Mouse (Mus musculus): ENCODE measurements at regions not wholly inside any gene's neighbourhood (a gene's known extent, or its start where the extent isn't known, plus 50 kb on each side); places are given as distances from the start of the nearest gene placed in this dataset.
A peak's percentile ranks its signal among the peaks of the same experiment; 100 is the strongest.
"Not testable (repeated sequence)": the region's sequence is repeated elsewhere in the genome, so short reads cannot be mapped to it uniquely, and the experiment has no call there.

DNA sequence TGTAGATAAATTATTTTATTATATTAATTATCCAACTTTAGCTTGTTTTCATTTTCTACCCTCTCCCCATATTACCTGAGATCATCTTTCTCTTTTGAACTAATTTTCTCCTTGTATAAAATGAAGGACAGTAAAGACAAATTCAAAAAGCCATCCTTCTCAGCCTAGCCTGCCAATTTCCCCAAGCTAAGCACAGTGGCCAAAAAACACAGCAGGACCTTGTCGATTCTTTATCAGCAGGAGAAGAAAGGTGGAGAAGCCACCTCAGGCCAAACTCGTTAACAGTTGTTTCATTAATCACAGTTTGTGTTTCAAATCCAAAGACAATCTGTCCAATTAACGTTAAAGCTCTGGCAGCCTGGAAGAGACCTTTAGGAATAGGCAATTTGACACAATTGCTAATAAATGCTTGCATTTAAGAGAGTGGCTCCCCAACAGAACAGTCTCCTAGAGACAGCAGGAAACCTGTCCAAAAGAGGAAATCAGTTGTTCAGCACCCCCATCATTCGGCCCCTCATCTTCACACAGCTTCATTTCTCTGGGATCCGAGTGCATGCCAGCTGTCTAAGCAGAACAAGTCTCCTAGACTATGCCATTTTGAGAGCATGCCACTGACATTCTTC lies 135.7 kb upstream of the Tlr4 start:
- peak; percentile 83 for ATAC-seq
- H3K36me3 ChIP-seq (ENCODE audit: control insufficient read depth, insufficient read depth), result no peaks in the 10 kb centered on the region
- H3K27ac ChIP-seq (ENCODE audit: low read length), result no peak overlapping the region
- H3K27me3 ChIP-seq (replicated peaks; ENCODE audit: control insufficient read depth, insufficient read depth, low read length), result no peaks in the 10 kb centered on the region
- H3K4me1 ChIP-seq (replicated peaks; ENCODE audit: control insufficient read depth, insufficient read depth, low read length), result peaks cover 6% of the 10 kb centered on the region
- no peak overlapping the region for H3K4me2 ChIP-seq (ENCODE audit: low read length)
- no peak overlapping the region for H3K4me3 ChIP-seq (replicated peaks; ENCODE audit: low read length)
- no peak overlapping the region for H3K9ac ChIP-seq (replicated peaks; ENCODE audit: low read depth, low read length)
- WGBS, result 12% methylated on average over 5 of the region's 5 CpGs
- no peaks in the 10 kb centered on the region for H3K9me3 ChIP-seq (ENCODE audit: control insufficient read depth, low read length)

DNA sequence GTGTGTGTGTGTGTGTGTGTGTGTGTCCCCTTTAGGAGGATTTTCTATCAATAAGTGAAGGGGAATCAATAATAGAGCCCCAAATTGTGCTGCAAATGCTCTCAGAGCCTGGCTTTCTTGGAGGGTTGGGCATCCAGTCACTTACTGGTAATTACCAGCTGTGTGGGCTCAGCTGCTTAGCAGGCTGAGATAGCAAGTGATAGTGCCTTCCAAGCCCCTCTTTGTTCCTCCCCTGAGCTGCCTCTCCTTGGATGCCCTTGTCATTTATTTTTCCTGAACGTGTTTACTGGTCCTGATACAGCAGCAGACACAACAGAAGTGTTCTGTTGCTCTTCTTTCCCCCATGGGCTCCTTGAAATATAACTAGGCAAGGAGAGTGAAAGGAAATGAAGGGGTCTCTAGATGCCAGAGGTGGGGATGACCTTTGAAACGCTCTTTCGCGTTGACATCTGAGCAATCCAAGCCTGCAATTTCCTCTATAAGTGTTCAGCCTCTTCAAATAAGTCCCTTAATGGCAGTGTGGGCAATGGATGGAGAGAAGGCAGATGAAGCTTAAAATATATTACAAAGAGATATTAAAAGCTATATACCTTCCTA lies 133.3 kb upstream of the Tlr4 start:
- Histone ChIP-seq H3K4me3 (replicated peaks; ENCODE audit: low read length) (no peak overlapping the region), H3K4me2 (ENCODE audit: low read length) (no peak overlapping the region), H3K36me3 (ENCODE audit: control insufficient read depth, insufficient read depth) (no peaks in the 10 kb centered on the region), H3K9me3 (ENCODE audit: control insufficient read depth, low read length) (no peaks in the 10 kb centered on the region), H3K4me1 (replicated peaks; ENCODE audit: control insufficient read depth, insufficient read depth, low read length) (peaks cover 6% of the 10 kb centered on the region), H3K9ac (replicated peaks; ENCODE audit: low read depth, low read length) (no peak overlapping the region), H3K27ac (ENCODE audit: low read length) (no peak overlapping the region), H3K27me3 (replicated peaks; ENCODE audit: control insufficient read depth, insufficient read depth, low read length) (no peaks in the 10 kb centered on the region)
- peak; percentile 51; the same call in 1 of the 2 replicates for ATAC-seq
- WGBS, result 68% methylated on average over 4 of the region's 4 CpGs

- peak; percentile 86 for ATAC-seq
- Histone ChIP-seq H3K27ac (ENCODE audit: low read length) (no peak overlapping the region), H3K9me3 (ENCODE audit: control insufficient read depth, low read length) (no peaks in the 10 kb centered on the region), H3K4me1 (replicated peaks; ENCODE audit: control insufficient read depth, insufficient read depth, low read length) (no peaks in the 10 kb centered on the region), H3K36me3 (ENCODE audit: control insufficient read depth, insufficient read depth) (no peaks in the 10 kb centered on the region), H3K9ac (replicated peaks; ENCODE audit: low read depth, low read length) (no peak overlapping the region), H3K4me3 (replicated peaks; ENCODE audit: low read length) (no peak overlapping the region), H3K4me2 (ENCODE audit: low read length) (no peak overlapping the region), H3K27me3 (replicated peaks; ENCODE audit: control insufficient read depth, insufficient read depth, low read length) (no peaks in the 10 kb centered on the region)
- 80% methylated on average over 6 of the region's 6 CpGs for WGBS
Observed at GRCm38 (mm10) chr4:66715821-66716760, 111.3 kb upstream of the Tlr4 start.

DNA sequence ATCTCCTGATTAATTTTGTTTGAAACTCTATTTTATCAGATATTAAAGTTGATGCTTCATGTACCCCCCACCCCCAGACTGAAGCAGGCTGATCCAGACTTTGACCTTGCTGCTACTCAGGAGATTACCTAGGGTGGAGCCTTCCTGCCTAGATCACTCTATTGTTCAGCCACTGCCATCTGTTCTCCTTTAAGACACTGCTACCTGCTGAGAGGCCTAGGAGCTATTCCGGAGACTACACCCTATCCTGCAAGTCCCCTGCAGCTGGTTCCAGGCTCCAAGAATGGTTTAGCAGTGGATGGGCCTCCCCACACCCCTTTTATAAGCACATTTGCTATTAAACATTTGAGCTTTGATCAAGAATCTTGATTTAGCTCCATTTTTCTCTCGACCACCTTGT lies 90.0 kb upstream of the Tlr4 start:
- no peak overlapping the region for H3K4me3 ChIP-seq (replicated peaks; ENCODE audit: low read length)
- no peaks in the 10 kb centered on the region for H3K36me3 ChIP-seq (ENCODE audit: control insufficient read depth, insufficient read depth)
- no peak overlapping the region for H3K27ac ChIP-seq (ENCODE audit: low read length)
- H3K9me3 ChIP-seq (ENCODE audit: control insufficient read depth, low read length), result no peaks in the 10 kb centered on the region
- no peak overlapping the region for H3K4me2 ChIP-seq (ENCODE audit: low read length)
- WGBS, result 20% methylated on average over 2 of the region's 2 CpGs
- no peaks in the 10 kb centered on the region for H3K4me1 ChIP-seq (replicated peaks; ENCODE audit: control insufficient read depth, insufficient read depth, low read length)
- H3K27me3 ChIP-seq (replicated peaks; ENCODE audit: control insufficient read depth, insufficient read depth, low read length), result no peaks in the 10 kb centered on the region
- no peak for ATAC-seq
- H3K9ac ChIP-seq (replicated peaks; ENCODE audit: low read depth, low read length), result no peak overlapping the region

DNA sequence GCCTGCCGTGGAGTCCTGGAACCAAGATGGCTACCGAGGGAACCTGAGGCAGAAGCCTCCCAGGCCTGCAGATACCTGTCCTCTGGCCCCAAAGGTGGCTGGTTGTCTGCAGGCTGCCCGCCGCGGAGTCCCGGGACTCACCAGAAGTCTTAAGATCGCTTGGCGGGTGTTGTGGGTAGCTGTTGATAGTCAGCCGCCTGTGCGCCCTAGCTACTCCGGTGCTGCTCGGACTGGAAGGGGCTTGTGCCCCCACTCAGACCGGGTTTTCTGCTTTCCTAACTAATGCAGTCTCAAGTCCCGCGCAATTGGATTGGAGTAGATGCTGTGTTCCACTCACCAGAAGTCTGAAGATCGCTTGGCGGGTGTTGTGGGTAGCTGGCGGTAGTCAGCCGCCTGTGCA lies 84.0 kb upstream of the Tlr4 start:
- not testable (repeated sequence) for H3K36me3 ChIP-seq (ENCODE audit: control insufficient read depth, insufficient read depth); ATAC-seq; H3K27ac ChIP-seq (ENCODE audit: low read length); H3K27me3 ChIP-seq (replicated peaks; ENCODE audit: control insufficient read depth, insufficient read depth, low read length); H3K4me3 ChIP-seq (replicated peaks; ENCODE audit: low read length); H3K4me2 ChIP-seq (ENCODE audit: low read length); H3K9ac ChIP-seq (replicated peaks; ENCODE audit: low read depth, low read length); H3K9me3 ChIP-seq (ENCODE audit: control insufficient read depth, low read length); H3K4me1 ChIP-seq (replicated peaks; ENCODE audit: control insufficient read depth, insufficient read depth, low read length)
- WGBS, result 94% methylated on average over 17 of the region's 19 CpGs

DNA sequence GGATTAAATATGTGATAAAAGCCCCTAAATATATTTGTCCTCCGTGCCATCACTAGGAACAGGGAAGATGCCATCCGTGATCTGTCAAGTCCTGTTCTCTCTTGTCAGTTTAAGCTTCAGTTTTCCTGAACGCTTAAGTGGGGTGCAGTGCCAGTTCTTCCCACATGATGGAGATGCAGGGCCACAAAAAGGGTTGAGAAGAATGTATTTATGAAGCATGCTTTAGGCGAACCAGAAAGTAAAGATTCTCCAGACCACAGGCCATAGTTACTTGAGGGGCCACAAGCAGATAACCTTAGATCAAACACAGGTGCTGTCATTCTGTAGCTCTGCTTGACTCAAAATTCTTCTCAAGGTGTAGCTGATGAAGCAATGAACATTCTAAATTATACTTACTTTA lies 58.6 kb upstream of the Tlr4 start:
- Histone ChIP-seq H3K9ac (replicated peaks; ENCODE audit: low read depth, low read length) (no peak overlapping the region), H3K27me3 (replicated peaks; ENCODE audit: control insufficient read depth, insufficient read depth, low read length) (no peaks in the 10 kb centered on the region)
- 40% methylated on average over 4 of the region's 4 CpGs for WGBS

More for the DNA sequence above, 58.6 kb upstream of the Tlr4 start:
- Histone ChIP-seq H3K36me3 (ENCODE audit: control insufficient read depth, insufficient read depth) (no peaks in the 10 kb centered on the region), H3K4me2 (ENCODE audit: low read length) (no peak overlapping the region), H3K9me3 (ENCODE audit: control insufficient read depth, low read length) (no peaks in the 10 kb centered on the region), H3K4me1 (replicated peaks; ENCODE audit: control insufficient read depth, insufficient read depth, low read length) (no peaks in the 10 kb centered on the region), H3K27ac (ENCODE audit: low read length) (no peak overlapping the region), H3K4me3 (replicated peaks; ENCODE audit: low read length) (no peak overlapping the region)
- ATAC-seq, result peak; percentile 61
